9 mouse cellular contexts compared by ENCODE assay signal in genomic region chr13:84349721-84350040, GRCm38 (mm10).
A peak's percentile ranks its signal among the peaks of the same experiment; 100 is the strongest.
DNase-seq lines count a peak whose midpoint lies in the region; ATAC-seq and TF ChIP-seq lines count a peak whose summit lies in the region.
"Had no signal": no experiment of that assay in that cellular context is flagged by ENCODE, and none has a peak within 500 bp of the region (broad histone marks: within the 10 kb centered on the region; RNA-seq: fewer than 3 reads in every experiment).

No protein-coding gene starts in this region.

- no peak overlapping the region for H3K9ac ChIP-seq in kidney, embryonic 15.5 days
- 0 out of 2 replicates have a peak overlapping the region, but pooled peaks have one; percentile 11 for H3K9ac ChIP-seq in intestine, postnatal 0 days (ENCODE audit: low read depth, low read length)
- H3K9ac ChIP-seq in neural tube, embryonic 13.5 days, result peak overlapping the region; percentile 93

- no peaks in the 10 kb centered on the region for H3K9me3 ChIP-seq in kidney, embryonic 15.5 days (replicated peaks)
- H3K9me3 ChIP-seq in intestine, postnatal 0 days (ENCODE audit: control insufficient read depth), result no peaks in the 10 kb centered on the region
- H3K9me3 ChIP-seq in neural tube, embryonic 13.5 days, result no peaks in the 10 kb centered on the region
- H3K9me3 ChIP-seq: G1E had no signal

- no peak for TF ChIP-seq POLR2A in embryonic fibroblast, embryonic 13.5 days (IDR thresholded peaks at IDR 0.05; ENCODE audit: low read depth, low read length)

- 39% methylated on average over 4 of the region's 4 CpGs for WGBS in kidney, embryonic 15.5 days
- 43% methylated on average over 4 of the region's 4 CpGs for WGBS in intestine, postnatal 0 days
- WGBS in neural tube, embryonic 13.5 days, result 18% methylated on average over 4 of the region's 4 CpGs

- H3K4me3 ChIP-seq in kidney, embryonic 15.5 days (replicated peaks), result peak overlapping the region; percentile 49
- H3K4me3 ChIP-seq in embryonic fibroblast, embryonic 13.5 days (ENCODE audit: insufficient read depth, low read length), result no peak overlapping the region
- peak overlapping the region; percentile 46 for H3K4me3 ChIP-seq in intestine, postnatal 0 days (ENCODE audit: low read depth, low read length)
- H3K4me3 ChIP-seq in neural tube, embryonic 13.5 days, result peak overlapping the region; percentile 51

- peak overlapping the region; percentile 86 for H3K4me2 ChIP-seq in kidney, embryonic 15.5 days
- H3K4me2 ChIP-seq in intestine, postnatal 0 days (replicated peaks; ENCODE audit: low read depth), result peak overlapping the region; percentile 81
- peak overlapping the region; percentile 71 for H3K4me2 ChIP-seq in neural tube, embryonic 13.5 days

- TF ChIP-seq CTCF in embryonic fibroblast, embryonic 13.5 days (IDR thresholded peaks at IDR 0.05; ENCODE audit: borderline replicate concordance, insufficient read depth, low read length), result no peak
- no peak for TF ChIP-seq CTCF in intestine, postnatal 0 days (IDR thresholded peaks at IDR 0.05; ENCODE audit: low read depth)

- H3K27me3 ChIP-seq in kidney, embryonic 15.5 days, result peaks cover 45% of the 10 kb centered on the region
- peaks cover 30% of the 10 kb centered on the region for H3K27me3 ChIP-seq in intestine, postnatal 0 days (replicated peaks; ENCODE audit: control insufficient read depth, insufficient read depth, low read length)
- no peaks in the 10 kb centered on the region for H3K27me3 ChIP-seq in neural tube, embryonic 13.5 days

- ATAC-seq in kidney, embryonic 15.5 days (replicated peaks; ENCODE audit: low FRiP score), result no peak
- ATAC-seq in intestine, postnatal 0 days, result no peak
- no peak for ATAC-seq in neural tube, embryonic 13.5 days (ENCODE audit: low read depth)

- H3K36me3 ChIP-seq in kidney, embryonic 15.5 days, result no peaks in the 10 kb centered on the region
- H3K36me3 ChIP-seq in intestine, postnatal 0 days (ENCODE audit: control insufficient read depth, insufficient read depth), result no peaks in the 10 kb centered on the region
- H3K36me3 ChIP-seq in neural tube, embryonic 13.5 days, result no peaks in the 10 kb centered on the region
- H3K36me3 ChIP-seq: G1E had no signal

- no peak overlapping the region for H3K27ac ChIP-seq in kidney, embryonic 15.5 days
- peak overlapping the region; percentile 85 for H3K27ac ChIP-seq in embryonic fibroblast, embryonic 13.5 days (ENCODE audit: insufficient read depth, low read length)
- H3K27ac ChIP-seq in intestine, postnatal 0 days (ENCODE audit: low read depth, low read length), result no peak overlapping the region
- H3K27ac ChIP-seq in neural tube, embryonic 13.5 days (replicated peaks), result peak overlapping the region; percentile 99

- peaks cover 28% of the 10 kb centered on the region for H3K4me1 ChIP-seq in kidney, embryonic 15.5 days
- H3K4me1 ChIP-seq in embryonic fibroblast, embryonic 13.5 days (ENCODE audit: control insufficient read depth, insufficient read depth, low read length), result no peaks in the 10 kb centered on the region
- no peaks in the 10 kb centered on the region for H3K4me1 ChIP-seq in intestine, postnatal 0 days (replicated peaks; ENCODE audit: control insufficient read depth, insufficient read depth, low read length)
- H3K4me1 ChIP-seq in neural tube, embryonic 13.5 days (replicated peaks), result peaks cover 55% of the 10 kb centered on the region

- DNase-seq in kidney, adult 8-10 months, result no peak
- no peak for DNase-seq in right cerebral cortex, postnatal 4 days
- DNase-seq in right cerebral cortex, postnatal 14 days, result no peak
- DNase-seq in testis, postnatal 10 days (ENCODE audit: low spot score), result no peak

Comparison
In these comparisons a context has a peak if more than half of its experiments do, and no peak if none do; other contexts are left out.
1. H3K27ac ChIP-seq: peak in embryonic fibroblast, embryonic 13.5 days (single experiment) and neural tube, embryonic 13.5 days (single experiment); none in kidney, embryonic 15.5 days (single experiment) and intestine, postnatal 0 days (single experiment).
2. Peak in every context shown above with its lines, with median percentiles within 50 percentile points of each other: H3K4me2 ChIP-seq.